Mouse (Mus musculus) gastrocnemius, postnatal 25 days (tissue): ENCODE measurements around the gene Atp6v0b. TPM values are rescaled to one million over a fixed set of nuclear protein-coding genes. Genes with fewer than 3 reads are reported as not detected.

Experiments
- DNase-seq: peaks from one replicate; pipeline ENCODE4 v3.0.0; 2022
- long read RNA-seq, 2 experiments: library from polyadenylated mRNA; stranded (forward); transcript quantifications; one replicate each; pipeline ENCODE4 v2.0.0; 2021
- total RNA-seq, 2 experiments: library from RNA; stranded (reverse); gene quantifications; 1 replicate in 1 of 2; 2 replicates in 1 of 2; pipeline ENCODE4 v1.2.3; 2021

The Atp6v0b gene
- 10 to 100 TPM; 72.1 to 75.9 TPM for total RNA-seq
- long read RNA-seq, experiment 1, transcript Atp6v0b-201 (8 exons, 1,000 nt) = major isoform, 196 of 210 reads
- long read RNA-seq, experiment 1, partial matches to known transcripts = 5 of 210 reads
- long read RNA-seq, experiment 1, other reads (novel, unspliced or antisense) = 9 of 210 reads
- long read RNA-seq, experiment 2, transcript Atp6v0b-201 (8 exons, 1,000 nt) = major isoform, 174 of 194 reads
- long read RNA-seq, experiment 2, partial matches to known transcripts = 15 of 194 reads
- long read RNA-seq, experiment 2, other reads (novel, unspliced or antisense) = 5 of 194 reads

DNA sequence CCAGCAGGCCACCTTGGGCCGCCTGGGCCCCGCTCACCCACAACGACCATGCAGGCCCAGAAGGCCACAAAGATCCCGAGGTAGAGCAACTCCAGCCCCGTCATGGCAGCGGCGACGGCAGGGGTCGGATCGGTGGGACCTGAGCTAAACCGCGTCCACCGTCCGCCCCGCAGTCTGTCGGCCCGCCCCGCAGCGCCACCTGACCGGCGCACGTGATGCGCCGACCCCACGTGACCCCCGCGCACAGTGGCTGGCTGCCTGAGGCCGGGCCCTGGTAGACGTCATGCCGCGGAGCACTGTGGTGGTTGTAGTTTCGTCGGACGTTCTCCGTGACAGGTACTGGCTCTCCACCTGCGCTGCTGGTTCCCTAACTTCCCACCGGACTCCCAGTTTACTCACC, at the start of gene Atp6v0b:
Atp6v0b (minus strand) TSS at position 201 of the 400 bp plus-strand sequence.
- DNase-seq = peak; percentile 92

DNA sequence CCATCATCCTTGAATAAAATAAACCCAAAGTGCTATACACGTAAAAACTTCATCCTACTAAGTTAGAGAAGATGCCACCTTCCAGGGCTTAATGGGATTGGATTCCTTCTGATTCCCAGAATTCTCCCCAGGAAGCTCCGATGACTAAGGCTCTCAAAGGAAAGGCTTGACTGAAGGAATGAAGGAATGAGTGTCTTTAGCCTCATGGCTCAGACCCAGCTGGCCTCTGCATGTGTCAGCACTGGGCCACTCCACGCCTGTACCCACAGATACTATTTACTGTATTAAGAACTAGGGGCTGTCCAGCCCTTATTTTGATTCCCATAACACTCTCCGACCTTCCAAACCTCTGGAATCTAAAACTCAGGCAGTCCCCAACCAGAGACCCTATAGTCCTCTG, 46.9 kb upstream of the Atp6v0b start:
- no peak for DNase-seq

DNA sequence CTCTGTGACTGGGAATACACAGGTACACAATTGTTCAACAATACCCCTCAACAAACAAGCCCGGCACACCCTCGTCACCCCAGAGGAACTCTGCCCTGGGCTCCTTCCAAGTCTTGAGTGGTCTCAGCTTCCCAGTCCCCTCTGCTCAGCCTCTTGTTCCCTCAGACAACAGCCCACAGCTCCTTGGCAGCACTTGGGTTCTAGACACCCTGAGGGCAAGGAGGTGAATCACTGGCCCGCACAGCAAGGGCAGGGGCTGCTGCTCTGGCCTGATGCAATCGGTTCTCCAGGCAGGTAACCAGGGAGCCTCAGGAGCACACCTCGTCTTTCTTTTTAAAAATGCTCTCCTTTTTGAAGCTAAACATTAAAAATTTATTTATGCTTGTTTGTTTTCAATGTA, 46.1 kb upstream of the Atp6v0b start:
- DNase-seq = no peak

DNA sequence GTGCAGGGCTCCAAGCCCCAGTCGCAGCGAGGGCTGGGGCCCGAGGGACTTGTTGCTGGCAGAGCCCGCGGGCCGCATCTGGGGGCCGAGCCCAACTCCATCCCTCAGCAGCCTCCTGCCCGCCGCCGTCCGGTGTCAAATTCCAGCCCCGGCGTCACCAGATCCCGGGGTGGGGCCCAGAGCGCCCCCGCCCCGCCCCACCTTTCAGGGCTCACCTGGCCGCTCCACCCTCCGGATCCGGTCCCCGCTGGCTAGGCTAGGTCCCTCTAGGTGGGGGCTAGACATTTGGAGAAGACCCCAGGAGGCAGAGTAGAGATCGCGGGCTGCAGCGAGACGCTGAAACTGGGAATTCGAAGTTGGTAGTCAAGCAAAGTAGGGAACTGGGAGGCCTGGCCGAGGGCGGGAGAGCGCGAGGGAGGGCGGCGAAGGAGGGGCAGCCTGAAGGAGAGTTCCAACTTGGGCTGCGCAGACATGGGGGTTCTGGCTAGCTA, 42.3 kb upstream of the Atp6v0b start, which contains the start of gene Artn:
Artn (minus strand) TSS at position 373 of the 491 bp plus-strand sequence.
- peak; percentile 39 for DNase-seq

DNA sequence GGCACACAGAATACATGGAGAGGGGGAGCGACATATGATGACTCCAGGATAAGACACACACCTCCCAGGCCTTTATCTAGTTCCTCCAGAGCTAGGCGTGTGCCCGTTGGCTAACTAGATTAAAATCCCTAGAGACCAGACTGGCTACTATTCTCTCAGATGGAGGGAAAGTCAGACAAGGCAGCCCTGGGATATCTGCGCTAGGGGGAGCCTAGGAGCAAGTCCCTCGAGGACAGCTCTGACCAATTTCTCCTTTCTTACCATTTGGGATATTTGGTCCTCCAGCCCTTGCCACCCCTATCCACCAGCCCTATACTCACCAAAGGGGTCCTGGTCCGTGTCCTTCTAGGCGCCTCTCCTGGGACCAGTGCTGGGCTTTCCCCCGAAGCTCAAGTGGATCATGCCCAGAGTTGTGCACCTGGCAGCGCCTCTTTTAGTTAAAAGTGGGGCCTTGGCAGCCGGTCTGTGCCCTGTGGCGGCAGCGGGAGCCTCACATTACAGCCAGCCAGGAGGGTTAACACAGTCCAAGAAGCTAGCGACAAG, 41.6 kb upstream of the Atp6v0b start:
- peak; percentile 39 for DNase-seq

DNA sequence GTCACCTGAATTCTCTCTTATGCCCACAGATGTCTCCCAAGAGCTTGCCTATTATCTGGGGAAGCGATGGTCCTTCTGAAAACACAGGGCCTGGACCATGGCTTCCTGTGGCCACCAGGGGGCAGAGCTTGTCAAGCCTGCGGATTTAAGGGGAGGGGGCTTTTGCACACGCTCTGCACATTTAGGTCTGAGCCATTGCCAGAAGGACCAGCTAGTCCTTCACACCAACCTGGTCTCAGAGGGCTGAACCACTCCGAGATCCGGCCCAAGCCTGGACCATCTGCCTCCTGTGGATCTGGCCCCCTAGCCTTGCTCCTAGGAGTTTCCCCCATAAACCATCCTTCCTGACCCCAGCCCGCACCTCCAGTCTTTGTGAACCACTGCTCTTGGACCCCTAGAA, 41.1 kb upstream of the Atp6v0b start:
- no peak for DNase-seq

DNA sequence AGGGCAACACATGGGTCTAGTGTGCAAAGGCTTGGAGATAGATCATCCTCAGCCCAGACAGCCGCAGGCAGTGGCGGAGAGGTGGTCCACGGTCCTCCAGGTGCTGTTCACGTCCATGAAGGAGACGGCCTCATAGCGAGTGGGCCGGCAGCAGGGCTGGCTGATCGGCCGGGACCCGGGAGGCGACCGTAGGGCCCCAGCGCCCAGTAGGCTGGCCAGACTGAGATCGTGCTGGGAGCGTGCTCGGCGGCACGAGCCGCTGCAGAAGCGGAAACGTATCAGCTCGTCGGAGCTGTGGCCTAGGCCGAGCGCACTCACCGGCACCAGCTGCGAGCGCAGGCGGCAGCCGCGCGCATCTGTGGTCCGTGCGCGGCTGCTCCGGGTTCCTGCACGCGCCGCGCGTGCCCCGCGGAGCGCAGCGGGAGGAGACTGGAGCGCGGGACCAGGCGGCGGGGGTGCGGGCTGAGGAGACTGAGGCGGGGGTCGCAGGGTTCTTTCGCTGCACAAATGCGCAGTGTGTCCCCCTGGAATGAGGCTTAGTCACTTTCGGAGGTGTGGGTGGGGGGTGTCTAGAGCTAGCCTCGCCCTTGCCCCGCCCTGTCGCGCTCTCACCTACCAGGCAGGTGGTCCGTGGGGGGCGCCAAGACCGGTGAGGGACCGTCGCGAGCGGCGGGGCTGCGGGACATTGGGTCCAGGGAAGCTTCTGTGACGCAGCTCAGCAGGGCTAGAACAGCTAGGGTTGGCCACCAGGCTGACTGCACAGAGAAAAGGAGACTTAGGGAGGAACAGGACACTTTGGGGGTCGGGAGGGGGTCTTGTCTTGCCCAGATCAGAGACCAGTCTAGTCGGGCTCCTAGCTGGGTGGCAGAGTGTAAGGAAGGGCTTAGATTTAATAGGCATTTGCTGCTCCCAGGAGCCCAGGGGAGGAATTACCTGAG, 39.7 kb upstream of the Atp6v0b start:
- no peak for DNase-seq

DNA sequence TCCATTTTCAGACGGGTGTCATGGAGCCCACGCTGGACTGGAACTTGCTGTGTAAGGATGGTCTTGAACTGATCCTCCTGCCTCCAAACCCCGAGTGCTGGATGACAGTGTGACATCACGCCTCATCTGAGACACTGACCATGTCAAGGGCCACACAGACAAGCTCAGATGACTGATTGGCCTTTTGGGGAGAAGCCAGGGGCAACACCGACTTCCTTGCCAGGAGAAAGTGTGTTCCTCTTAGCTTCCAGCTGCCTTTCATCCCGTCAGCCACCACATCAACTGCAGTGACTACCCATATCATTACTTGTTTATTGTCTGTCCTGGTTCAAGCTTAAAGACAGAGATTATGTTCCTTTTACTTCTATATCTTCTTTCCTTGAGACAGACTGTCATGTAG, 37.8 kb upstream of the Atp6v0b start:
- DNase-seq = no peak

DNA sequence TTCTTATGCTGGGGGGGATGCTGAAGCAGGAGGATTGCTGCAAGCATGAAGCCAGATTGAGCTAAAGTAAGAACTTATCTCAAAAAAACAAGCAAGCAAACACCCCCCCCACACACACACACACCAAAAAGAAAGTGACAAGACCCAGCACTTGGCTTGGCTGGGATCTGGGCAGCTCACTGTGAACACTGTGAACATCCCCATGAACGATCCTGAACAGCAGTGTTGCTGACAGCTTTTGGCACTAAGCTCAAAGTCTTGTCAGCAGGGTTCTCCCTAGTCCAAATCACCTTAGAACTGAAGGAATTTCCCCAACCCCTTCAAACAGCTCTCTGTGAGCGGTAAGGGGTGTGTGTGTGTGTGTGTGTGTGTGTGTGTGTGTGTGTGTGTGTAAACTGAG, 36.3 kb upstream of the Atp6v0b start:
- DNase-seq = no peak

DNA sequence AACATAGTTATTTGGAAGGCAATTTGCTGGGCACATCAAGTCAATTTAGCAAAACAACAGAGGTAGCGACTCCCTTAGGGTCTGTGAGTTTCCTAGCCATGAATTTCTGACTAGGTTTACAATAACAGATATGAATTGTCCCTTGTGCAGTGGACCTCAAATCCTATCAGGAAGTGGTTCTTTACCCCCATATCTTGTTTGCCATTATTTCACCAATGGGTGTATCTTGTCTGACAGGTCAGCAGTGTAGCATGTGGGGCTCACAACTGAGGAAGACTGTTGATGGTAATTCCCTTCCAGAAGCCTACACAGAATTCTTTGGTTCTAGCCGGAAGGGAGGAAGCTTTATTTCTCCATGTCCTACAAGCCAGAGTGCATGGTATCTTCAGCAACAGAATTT, 34.2 kb upstream of the Atp6v0b start:
- no peak for DNase-seq

DNA sequence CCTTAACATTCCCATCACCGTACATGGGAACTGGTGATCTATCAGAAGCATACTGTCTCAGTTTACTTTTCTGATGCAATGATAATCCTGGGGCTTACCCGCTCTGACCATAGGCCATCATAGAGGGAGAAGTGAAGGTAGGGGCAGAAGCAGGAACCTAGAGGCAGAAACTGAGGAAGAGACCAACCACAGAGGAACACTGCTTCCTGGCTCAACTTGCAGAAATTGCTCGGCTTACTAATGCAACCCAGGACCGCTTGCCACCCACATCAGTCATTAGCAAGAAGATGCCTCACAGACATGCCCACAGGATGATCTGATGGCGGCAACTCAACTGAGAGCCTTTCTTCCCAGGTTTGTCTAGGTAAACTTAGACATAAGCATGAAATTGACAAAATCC, 31.6 kb upstream of the Atp6v0b start:
- DNase-seq = no peak

DNA sequence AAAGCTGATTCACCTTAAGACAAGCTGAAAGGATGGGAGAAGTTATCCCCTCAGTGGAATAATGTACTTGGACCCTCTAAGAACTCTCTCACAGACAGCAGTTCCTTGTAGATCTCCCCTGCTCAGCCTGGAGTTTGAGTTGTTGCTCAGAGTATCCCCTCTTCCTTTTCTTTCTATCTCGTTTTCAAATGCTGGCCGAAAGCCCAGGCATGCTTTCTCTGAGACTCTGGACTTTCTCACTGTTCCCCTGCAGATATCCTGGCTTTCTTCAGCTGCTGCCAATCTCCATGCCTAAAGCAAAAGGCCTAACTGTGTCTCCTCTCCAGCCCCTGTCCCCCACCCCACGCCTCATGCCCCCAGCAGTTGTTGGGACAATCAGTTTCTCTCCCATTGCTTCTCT, 31.1 kb upstream of the Atp6v0b start:
- no peak for DNase-seq

DNA sequence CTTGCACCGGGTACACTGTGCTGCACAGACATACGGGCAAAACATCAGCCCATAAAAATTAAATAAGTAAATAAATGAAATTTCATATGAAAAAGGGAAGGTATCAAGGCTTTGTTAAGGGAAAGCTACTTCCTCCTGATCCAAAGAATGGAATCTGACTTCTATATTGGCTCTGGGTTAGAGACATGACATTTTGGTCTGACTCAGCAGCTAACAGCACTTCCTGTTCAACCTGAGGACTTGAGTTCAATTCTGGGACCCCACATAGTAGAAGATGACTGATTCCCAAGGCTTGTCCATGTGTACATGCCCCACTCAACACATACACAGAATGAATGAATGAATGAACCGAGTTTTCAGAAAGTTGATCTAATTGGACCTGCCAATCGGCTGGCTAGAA, 30.7 kb upstream of the Atp6v0b start:
- no peak for DNase-seq

DNA sequence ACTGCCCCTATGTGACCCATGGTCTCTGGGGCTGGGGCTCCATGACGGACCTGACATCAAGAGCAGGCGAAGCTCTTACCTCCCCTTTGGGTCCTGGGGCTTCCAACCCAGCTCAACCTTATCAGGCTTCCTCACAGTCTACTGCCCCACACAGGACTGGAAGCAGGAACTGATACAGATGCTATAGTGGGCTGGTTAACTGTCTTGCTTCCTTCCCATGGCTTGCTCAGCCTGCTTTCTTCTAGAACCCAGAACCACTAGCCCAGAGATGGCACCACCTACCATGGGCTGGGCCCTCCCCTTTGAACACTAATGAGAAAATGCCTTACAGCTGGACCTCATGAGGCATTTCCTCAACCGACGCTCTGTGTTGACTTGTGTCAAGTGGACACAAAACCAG, 30.3 kb upstream of the Atp6v0b start:
- no peak for DNase-seq

DNA sequence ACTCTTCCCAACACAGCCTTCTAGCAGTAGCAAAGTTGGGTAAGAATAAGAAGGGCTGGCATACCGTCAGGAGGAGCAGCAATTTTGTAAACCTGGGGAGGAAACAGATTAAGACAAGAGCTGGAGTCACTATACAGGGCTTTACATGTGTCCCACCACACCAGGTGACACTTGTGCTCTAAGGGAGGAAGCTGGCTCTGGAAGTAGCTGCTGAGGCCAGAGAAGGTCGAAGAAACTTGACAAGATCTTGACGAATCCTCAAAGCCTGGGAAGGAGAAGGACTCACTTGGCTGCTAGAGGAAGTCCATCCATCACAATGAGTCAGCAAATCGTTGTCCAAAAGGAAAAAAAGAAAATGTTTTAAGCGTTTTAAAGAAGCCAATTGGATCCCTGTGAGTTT, 29.3 kb upstream of the Atp6v0b start:
- no peak for DNase-seq

DNA sequence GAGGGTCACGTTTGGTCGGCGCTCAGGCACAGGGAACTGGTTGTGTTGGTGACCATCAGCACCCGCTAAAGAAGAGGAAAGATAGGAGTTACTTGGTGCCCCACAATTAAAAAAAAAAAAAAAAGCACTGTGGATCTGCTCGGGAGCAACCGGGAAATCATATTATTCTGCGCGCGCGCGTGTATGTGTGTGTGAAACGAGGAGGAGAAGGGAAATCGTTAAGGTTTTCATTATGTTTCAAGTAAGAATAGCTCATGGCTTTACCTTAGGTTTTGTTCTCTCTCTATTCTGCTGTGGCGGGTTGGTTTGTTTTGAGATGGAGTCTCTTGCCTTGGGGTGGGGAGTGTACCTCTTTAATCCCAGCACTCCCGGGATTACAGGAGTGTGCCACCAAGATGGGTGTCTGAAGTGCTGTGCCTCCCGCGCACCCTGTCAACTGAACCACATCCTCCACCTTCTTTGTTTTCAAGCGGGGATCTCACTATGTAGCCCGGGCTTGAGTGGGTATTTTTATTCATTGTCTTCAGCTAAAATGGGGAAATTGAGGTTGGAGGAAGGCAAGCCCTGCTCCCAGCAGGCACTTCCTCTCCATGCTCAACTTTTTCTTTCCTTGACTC, 28.5 kb upstream of the Atp6v0b start:
- no peak for DNase-seq

DNA sequence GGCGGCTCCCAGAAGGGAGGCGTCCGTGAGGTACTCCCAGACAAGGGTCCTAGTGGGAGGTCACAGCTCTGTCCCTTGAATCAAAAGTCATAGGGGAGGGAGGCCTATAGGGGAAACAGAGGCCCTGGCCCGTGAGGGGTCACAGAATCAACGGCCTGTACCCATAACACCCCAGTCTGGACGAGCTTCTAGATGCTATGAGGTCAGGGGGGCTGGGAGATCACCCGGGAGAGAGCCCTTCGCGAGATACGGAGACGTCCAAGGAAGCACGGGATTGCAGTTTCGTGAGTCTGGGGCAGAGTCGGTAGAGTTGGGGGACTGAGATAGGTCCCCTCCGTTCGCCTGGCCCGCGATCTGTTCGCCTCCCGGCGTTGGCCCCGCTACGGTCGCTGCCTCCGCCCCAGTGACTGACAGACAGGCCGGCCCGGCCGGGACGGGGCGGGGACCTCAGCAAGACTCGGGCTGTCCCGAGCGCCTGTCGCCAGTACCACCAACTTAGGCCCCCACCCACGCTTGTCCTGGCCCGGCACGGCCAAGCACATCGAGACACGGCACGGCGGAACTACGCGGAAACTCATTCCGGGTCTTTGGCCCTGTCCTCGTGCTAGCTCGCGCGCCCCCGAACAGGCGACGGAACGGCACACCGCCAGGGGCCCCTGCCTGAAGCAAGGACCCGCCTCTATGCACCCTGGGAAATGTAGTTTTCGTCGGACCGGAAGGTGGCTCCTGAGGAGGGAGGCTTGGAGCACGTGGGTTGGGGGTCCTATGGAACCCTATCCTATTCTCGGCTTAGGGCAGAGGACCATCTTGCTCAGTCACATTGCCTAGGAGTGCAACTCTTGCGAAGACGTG, 27.7 kb upstream of the Atp6v0b start, which contains the start of gene Ipo13:
Ipo13 (minus strand) TSS at position 409 of the 852 bp plus-strand sequence.
- peak; percentile 91 for DNase-seq

DNA sequence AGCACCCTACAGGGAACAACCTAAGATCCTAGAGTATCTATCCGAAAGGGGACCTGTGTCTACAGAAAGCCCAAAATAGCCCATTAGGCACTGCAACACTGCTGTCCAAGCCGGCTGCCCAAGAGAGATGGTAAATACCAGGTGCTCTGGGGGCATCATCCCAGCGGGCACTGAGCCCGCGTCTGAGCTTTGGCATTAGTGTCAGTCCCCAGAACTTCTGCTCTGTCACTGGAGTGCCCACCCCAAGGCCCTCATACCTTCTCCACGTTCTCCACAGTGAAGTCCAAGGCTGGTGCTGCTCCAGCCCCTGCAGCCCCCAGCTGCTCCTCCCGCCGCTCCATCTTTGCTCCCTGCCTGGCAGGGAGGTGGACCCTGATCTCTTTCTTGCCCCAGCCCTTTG, 26.9 kb upstream of the Atp6v0b start:
- DNase-seq = peak; percentile 82

DNA sequence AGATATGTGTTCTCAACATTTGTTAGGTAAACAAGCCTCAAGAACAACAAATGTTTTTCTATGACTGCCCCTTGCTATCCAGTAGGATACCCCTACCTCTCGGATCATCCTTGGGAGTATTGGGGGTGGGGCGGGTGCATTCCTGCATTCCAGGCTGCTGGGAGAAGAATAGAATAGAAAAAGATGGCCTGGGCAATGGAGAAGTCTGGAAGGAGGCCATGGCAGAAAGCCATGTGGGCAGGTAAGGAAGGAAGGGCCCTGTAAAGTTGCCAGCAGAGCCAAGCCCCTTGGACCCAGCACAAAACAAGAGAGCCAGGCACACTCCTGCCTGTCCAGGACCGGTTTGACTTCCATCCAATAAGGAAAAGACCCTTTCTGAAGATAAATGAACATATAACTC, 26.3 kb upstream of the Atp6v0b start:
- DNase-seq = no peak

DNA sequence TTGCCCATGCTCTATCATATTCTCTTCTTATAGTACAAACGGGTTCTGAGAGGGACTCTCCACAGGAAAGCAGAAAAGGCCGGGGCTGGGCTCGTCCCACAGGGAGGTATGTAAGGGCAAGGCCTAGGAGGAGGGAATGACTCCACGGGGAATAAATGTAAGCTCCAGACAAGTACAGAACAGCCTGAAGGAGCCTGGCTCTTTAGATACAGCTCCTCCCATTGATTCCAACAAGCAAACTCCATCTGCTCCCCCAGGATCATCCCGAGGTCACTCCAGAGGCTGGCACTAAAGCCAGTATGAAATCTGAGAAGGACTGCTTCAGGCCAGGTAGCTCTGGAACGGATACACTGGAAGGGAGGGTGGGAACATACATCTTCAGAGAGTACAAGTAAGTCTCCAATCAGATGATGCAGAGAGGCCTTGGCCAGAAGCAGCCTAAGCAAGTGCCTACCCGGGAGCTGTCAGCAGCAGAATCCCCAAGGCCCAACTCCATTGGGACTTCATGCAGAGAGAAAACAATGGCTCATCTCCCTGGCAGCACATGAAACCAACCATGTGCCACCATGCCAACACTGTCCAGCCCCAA, 25.6 kb upstream of the Atp6v0b start:
- DNase-seq = no peak

DNA sequence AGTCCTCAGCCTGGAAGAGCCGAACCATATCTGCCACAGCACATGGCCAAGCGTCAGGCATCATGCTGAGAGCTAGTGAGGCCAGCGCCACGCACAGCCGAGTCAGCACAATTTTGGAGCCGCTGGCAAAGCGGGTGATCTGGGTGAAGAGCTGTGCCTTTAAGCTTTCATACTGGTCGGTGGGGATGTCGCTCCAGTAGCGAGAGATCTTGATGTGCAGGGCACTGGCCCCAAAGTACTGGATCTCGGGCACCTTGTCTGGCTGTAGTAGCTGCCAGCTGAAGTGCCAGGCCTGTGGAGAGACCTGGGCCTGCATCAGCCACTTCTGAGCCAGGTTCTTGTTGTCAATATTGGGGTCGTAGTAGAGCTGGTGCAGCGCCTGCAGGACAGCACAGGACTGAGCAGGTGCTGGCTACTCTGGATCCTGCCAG, 25.0 kb upstream of the Atp6v0b start:
- peak; percentile 52 for DNase-seq
